Mouse (Mus musculus) thymus, postnatal 10 days (tissue): Measurements from ENCODE around the gene Fubp1.

Experiments
- DNase-seq, 2 experiments: peaks; one replicate each; pipeline ENCODE4 v3.0.0; 2021; ENCODE audit warnings: low spot score in 2 of 2

Gene Fubp1

DNA sequence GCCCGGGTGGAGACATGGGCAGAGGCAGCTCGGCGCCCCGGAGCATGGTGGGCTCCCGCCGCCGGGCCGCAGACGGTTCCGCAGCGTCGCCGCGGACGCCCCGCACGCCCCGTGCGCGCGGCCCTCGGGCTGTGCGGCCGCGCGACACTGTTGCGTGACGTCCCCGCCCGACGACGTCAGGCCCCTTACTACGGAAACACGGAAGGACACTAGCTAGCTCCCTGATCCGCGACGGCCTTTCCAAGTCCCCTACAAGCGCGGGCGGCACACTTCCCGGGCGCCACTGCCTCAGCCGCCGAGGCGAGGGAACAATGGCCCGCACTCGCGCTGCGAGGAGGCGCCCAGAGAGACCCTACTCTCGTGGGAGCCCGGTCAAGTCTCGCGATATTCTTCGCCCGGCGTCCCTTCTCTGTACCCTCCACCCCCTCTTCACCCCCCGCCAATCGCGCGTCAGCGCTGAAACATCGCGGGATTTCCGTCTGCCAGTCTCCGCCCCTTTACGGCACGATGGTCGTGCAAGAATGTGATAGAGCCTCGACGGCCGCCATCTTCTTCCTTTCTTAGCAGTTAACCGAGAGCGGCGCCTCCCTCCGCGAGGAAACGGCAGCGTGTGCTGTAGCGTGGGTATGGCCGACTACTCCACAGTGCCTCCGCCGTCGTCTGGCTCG lies at the start of gene Fubp1, which contains the start of gene Dnajb4:
Gene Fubp1 (plus strand): TSS at position 456 of the 668 bp plus-strand sequence.
Gene Dnajb4 (minus strand): TSS at position 336 of the 668 bp plus-strand sequence.
- peak; percentile 100 for DNase-seq

GRCm38 (mm10) chr3:152160607-152161006 lies 49.6 kb upstream of the Fubp1 start:
- DNase-seq = no peak

GRCm38 (mm10) chr3:152163320-152163719 lies 46.9 kb upstream of the Fubp1 start:
- DNase-seq = no peak

DNA sequence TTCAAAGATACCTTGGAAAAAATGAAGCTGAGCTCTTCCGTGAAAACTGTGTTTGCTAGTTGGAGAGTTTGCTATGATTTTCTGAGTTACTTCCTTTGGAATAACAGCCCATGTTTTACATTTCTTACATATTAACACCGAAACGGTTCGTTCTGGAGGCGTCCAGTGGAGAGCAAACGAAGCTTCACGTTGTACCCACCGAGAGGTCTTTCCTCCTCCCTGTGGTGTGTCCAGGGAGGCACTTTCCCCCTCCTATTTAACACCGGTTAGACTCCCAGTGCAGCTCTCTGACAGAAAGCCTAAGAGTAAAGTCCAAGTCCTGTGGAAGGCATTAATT lies 45.2 kb upstream of the Fubp1 start:
- DNase-seq = no peak

DNA sequence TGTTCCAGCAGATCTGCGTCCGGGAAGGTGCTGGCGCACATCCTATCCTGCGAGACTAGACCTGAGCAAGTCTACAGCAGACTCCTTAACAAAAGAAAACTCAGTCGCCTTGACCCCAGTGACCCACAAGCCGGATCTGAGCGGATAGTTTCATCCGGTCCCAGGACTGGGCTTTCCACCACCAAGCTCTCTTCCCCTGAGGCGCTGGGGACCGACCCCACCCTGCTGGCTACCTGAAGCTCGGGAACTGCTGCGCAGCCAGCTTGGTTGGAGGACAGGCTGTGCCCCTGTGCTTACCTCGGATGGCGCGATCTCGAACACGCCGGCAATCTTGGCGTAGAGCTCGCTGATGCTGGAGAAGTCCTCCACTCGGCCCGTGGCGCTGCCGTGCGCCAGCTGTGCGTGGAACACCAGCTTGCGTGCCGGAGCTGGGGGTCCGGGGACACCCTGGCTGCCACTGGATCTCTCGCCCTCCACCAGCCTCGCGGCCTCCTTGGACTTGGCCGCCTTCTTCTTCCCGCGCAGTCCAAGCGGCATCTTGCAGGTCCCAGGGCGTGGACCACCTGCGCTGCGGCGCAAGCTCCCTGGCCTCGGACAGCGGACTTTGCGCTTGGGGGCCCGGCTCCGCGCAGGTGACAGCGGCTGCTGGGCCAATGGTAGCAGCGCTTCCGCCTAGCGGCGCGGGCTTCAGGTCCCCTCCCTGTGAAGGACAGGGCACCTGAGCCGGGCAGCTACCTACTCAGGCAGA lies 44.7 kb upstream of the Fubp1 start:
- DNase-seq = peak in 1 of 2 experiments; percentile 18

GRCm38 (mm10) chr3:152166099-152166423 lies 44.2 kb upstream of the Fubp1 start, which contains the start of gene Gipc2:
TSS of gene Gipc2 (minus strand) at chr3:152166230.
- no peak for DNase-seq

GRCm38 (mm10) chr3:152166699-152167451 lies 43.3 kb upstream of the Fubp1 start:
- DNase-seq = no peak

GRCm38 (mm10) chr3:152168007-152168406 lies 42.2 kb upstream of the Fubp1 start:
- DNase-seq = no peak

- DNase-seq = no peak
These were observed 39.8 kb upstream of the Fubp1 start for GRCm38 (mm10) chr3:152170407-152170806.

DNA sequence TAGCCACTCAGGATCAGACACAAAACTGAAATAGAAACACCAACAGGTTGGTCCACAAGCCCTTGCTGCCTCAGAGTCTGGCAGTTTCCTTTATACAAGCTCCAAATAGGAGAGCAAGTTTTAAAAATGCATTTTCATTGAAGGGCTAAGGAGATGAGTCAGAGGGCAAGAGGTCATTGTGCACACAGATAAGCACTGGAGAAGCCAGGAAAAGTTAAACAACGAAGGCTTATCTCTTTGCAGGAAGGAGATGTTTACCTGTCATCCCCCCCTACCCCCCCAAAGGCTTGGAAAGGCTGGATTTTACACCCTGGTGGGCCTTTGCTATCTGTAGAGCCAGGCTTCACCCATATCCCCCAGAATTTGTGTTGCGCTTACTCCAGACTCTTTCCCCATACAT lies 39.0 kb upstream of the Fubp1 start:
- DNase-seq = no peak

DNA sequence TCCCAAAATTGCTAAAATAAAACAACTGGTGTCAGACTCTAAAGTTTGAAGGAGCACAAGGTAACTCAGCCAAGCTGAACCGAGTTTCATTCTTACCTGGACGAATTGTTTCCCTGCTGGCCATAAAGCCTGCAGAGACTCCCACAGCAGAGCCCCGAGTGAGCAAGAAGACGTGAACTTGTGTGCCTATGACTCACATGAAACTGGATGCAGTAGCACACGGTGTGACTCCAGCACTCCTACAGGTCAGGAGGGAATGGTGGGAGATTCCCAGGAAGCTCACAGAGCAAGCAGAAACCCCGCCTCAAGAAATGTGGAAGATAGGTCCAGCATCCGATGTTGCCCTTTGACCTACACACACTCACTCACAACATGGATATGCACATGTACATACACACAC lies 38.4 kb upstream of the Fubp1 start:
- DNase-seq = no peak

- no peak for DNase-seq
These were observed 37.8 kb upstream of the Fubp1 start for GRCm38 (mm10) chr3:152172322-152172935.

GRCm38 (mm10) chr3:152178816-152179215 lies 31.4 kb upstream of the Fubp1 start:
- DNase-seq = no peak

DNA sequence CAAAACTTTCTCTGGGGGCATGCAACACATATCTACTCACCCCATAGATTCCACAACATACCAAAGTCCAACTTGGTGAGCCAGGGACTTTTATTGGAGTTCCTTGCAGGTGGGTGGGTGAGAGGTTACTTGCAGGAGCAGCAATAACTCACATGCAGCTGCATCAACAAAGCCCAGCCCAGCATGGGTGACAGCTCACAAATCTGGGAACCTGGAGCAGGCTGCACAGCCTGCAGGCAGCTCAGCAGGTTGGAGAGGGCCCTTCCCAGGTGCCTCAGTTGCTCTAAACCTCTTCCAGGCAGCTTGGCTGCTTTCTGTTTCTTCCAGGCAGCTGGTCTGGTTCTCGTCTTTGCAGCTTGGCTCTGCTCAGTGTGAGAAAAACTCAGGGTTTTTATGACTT lies 30.9 kb upstream of the Fubp1 start:
- DNase-seq = no peak

GRCm38 (mm10) chr3:152180624-152181023 lies 29.6 kb upstream of the Fubp1 start:
- DNase-seq = no peak

GRCm38 (mm10) chr3:152183522-152183921 lies 26.7 kb upstream of the Fubp1 start:
- no peak for DNase-seq

- no peak for DNase-seq
These were observed 24.1 kb upstream of the Fubp1 start for GRCm38 (mm10) chr3:152186106-152186505.

DNA sequence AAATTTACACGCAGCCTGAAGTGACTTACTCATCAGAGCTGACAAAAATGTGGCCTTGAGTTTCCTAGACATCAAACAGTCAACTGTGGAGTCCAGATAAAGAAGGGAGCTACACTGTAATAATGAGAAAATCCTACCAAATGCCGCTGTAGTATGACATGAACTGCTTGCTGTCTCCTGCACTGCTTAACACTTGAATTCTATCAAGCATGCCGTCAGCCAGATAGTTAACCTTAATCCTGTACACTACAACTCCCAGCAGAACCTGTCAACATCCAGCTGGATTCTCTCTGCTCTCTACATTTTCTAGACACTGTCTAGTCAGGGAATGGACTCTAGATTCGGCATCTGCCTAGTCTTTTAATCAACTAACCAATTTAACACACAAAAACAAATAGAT lies 20.9 kb upstream of the Fubp1 start:
- DNase-seq = no peak

- no peak for DNase-seq
These were observed 19.3 kb upstream of the Fubp1 start for GRCm38 (mm10) chr3:152190679-152191477.

- no peak for DNase-seq
These were observed 18.4 kb upstream of the Fubp1 start for GRCm38 (mm10) chr3:152191791-152192237.

DNA sequence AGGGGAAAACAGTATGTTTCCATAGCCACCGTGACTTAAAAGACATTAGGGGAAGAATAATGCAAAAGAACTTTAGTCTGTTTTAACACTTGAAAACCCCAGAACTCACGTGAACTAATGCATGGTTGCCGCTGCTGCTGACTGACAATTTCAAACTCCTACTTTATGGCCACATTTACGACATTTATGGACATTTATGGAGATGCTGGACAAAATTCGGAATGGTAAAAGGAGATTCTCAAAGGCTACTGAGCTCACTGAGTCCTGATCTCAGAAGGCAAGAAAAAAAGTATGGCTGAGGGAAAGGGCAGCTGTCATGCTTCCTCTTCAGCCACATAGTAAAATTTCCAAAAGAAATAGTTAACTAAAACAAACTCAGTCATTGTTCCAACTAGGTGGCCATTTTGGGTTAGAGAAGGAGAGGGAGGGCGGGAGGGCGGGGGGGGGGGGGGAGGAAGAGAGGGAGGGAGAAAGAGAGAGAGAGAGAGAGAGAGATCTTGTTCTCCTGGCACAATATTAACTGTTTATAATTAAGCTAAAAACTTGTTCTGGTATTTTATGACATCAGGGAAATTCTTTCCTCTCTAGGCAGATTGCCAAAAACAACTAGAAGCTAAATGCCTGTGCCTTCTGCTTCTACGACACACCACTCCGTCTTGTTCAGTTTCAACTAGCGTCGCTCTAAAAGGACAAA lies 17.8 kb upstream of the Fubp1 start:
- no peak for DNase-seq
